Mouse (Mus musculus) inflammation-experienced regulatory T-cells (primary cell): ENCODE data around the gene Calhm6. TPM values are rescaled to one million over a fixed set of nuclear protein-coding genes. Genes with fewer than 3 reads are reported as not detected.

Experiments used
- polyA plus RNA-seq, 2 experiments: library from polyadenylated mRNA; unstranded; fragments of 100-300 nt; shearing (Covaris generic); gene quantifications; one replicate each; pipeline ENCODE4 v1.2.1; 2017

Gene Calhm6
- polyA plus RNA-seq: 10 to 100 TPM; 29.4 to 36.1 TPM

DNA sequence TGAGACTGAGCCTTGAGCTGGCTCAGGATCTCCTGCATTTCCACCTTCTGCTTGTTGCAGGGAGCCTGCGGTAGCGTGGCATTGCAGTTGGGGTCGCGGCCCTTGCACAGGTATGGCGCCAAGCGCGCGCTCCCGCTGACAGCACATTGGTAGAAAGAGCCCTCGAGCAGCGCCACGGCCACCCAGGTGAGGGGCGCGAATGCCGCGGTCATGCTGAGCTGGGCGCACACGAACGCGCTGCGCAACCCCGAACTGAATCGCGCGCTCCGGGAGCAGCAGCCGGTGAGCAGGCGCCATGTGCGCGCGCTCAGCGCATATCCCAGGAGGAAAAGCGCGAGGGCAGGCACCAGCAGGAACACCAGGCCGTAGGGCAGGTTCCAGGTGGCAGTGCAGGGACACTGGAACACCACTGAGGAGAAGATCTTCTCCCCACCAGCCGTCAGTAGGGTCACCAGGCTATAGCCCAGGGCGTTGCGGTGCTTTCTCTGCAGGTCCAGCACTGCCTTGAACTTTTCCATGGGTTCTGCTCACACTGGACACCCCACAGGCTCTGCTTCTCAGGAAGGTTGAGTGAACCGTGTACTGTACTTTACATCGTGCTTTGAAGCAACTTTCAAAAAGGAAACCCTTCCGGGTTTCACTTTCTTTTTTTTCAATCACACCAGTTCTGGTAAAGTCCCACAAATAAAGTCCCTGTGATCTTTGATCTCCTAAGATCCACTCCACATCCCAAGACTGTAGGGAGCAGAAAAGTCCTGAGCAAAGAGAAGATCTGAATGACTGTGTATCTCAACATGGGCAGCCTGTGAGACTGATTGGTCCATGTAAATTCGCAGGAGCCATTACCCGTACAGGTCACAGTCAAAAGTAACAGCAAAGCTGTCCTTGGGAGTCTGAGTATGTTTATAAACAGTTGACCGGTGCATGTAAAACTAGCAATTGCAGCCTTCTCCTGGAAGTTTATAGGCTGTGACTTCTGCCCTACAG, at the start of gene Calhm6:
Gene Calhm6 (minus strand): TSS at position 593 of the 987 bp plus-strand sequence.

DNA sequence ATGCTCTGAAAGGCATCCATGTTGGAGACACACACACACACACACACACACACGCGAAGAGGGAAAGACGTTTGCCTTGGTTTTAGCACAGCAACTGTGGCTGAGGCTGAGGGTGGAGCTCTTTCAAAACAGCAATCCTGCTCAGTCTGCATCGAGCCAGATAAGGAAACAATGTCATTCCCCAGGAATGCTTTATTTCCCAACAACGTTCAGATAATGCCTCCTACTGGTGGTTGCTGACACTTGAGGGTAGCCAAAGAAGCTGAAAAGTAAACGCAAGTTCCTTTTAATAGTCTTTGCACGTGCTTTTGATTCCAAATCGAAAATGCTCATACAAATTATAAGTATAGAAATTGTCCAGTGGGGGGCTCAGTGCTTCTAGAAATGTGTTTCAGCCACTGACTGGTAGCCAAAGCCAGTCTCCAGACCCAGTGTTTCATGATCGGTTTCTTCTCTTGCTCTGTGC, 31.3 kb downstream of the Calhm6 start, which contains the start of gene Calhm5:
Gene Calhm5 (minus strand): TSS at position 102 of the 466 bp plus-strand sequence.

Other genes starting within 250 kb of the Calhm6 start
- under 1 TPM; 0.36 to 0.37 TPM for gene Rsph4a, start 222.9 kb downstream of the Calhm6 start, polyA plus RNA-seq
- gene Zup1, start 176.7 kb downstream of the Calhm6 start, polyA plus RNA-seq: 10 to 100 TPM; 54.7 to 61.8 TPM
- 100 to 1,000 TPM; 120 to 137 TPM for gene Rwdd1, start 108.4 kb downstream of the Calhm6 start, polyA plus RNA-seq
- gene Trappc3l, start 90.4 kb downstream of the Calhm6 start, polyA plus RNA-seq: not detected
- under 1 TPM in 1 of 2 experiments, not detected in 1; 0.06 TPM for gene Calhm4, start 83.7 kb downstream of the Calhm6 start, polyA plus RNA-seq
- gene Calhm5, start 31.5 kb downstream of the Calhm6 start, polyA plus RNA-seq: under 1 TPM in 1 of 2 experiments, not detected in 1; 0.06 TPM
- 10 to 100 TPM in 1 of 2 experiments, 1 to 10 TPM in 1; 3.5 to 13.8 TPM for gene Dse, start 79.7 kb upstream of the Calhm6 start, polyA plus RNA-seq
- gene Tspyl1, start 154.2 kb upstream of the Calhm6 start, polyA plus RNA-seq: 10 to 100 TPM; 59.1 to 70.7 TPM
- gene Tspyl4, start 169.5 kb upstream of the Calhm6 start, polyA plus RNA-seq: 10 to 100 TPM; 10.4 to 13.6 TPM